Comparison of ENCODE assay signal across 13 mouse cellular contexts in genomic region chr8:78303579-78303978, GRCm38 (mm10).
"Had no signal": no experiment of that assay in that cellular context is flagged by ENCODE, and none has a peak within 500 bp of the region (broad histone marks: within the 10 kb centered on the region; RNA-seq: fewer than 3 reads in every experiment).

No protein-coding gene starts in this region.

- H3K36me3 ChIP-seq: limb, embryonic 15.5 days; neural tube, embryonic 13.5 days had no signal

- H3K27me3 ChIP-seq: limb, embryonic 15.5 days; neural tube, embryonic 13.5 days had no signal

- H3K9me3 ChIP-seq: limb, embryonic 15.5 days; neural tube, embryonic 13.5 days had no signal

- ATAC-seq: midbrain, embryonic 16.5 days had no signal

- H3K27ac ChIP-seq: limb, embryonic 15.5 days; liver, embryonic 14.5 days; neural tube, embryonic 13.5 days had no signal

- H3K4me2 ChIP-seq: limb, embryonic 15.5 days; neural tube, embryonic 13.5 days had no signal

- DNase-seq: kidney, adult 18-20 months; kidney, postnatal 10 days; kidney, postnatal 4 days; lung, adult 18-20 months; retina, postnatal 1 day; right cerebral cortex, postnatal 4 days; spleen, adult 18-20 months; thymus, adult 18-20 months; thymus, postnatal 14 days had no signal

- H3K4me3 ChIP-seq: limb, embryonic 15.5 days; neural tube, embryonic 13.5 days had no signal

- H3K4me1 ChIP-seq: limb, embryonic 15.5 days had no signal

- H3K9ac ChIP-seq: limb, embryonic 15.5 days; liver, embryonic 14.5 days; neural tube, embryonic 13.5 days had no signal
